Mouse (Mus musculus): ENCODE measurements around the gene Hps5.
A peak's percentile ranks its signal among the peaks of the same experiment; 100 is the strongest.

Hps5 gene

GRCm38 (mm10) chr7:46738561-46739460 lies 57.1 kb downstream of the Hps5 start:
- DNase-seq (ENCODE audit: low read depth), result no peak

GRCm38 (mm10) chr7:46734983-46735382 lies 60.9 kb downstream of the Hps5 start:
- no peak for DNase-seq (ENCODE audit: low read depth)

DNA sequence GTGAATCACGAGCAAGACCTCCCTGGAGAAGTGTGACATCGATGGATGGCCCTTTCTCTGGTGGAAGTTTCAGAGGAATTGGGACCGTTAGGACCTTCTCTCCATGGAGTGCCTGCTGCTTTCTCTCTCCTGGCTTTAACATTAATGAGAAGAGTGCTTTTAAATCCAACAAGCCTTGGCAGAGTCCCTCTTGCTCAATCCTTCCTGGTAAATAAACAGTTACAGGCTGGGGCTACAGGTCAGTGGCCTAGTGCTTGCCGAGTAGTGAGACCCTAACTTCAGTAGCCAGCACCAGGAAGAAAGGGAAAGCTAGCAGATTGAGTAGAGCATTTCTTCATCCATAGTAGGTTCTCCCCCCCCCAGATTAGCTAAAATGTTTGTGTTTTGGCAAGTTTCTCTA lies 63.4 kb downstream of the Hps5 start, which contains the start of gene Saa4:
Gene Saa4 (minus strand): TSS at position 146 of the 400 bp plus-strand sequence.
- DNase-seq (ENCODE audit: low read depth), result no peak

- no peak for DNase-seq (ENCODE audit: low read depth)
Measured at GRCm38 (mm10) chr7:46727584-46727983, 68.3 kb downstream of the Hps5 start.

GRCm38 (mm10) chr7:46724396-46724795 lies 71.5 kb downstream of the Hps5 start:
- DNase-seq (ENCODE audit: low read depth), result no peak

DNA sequence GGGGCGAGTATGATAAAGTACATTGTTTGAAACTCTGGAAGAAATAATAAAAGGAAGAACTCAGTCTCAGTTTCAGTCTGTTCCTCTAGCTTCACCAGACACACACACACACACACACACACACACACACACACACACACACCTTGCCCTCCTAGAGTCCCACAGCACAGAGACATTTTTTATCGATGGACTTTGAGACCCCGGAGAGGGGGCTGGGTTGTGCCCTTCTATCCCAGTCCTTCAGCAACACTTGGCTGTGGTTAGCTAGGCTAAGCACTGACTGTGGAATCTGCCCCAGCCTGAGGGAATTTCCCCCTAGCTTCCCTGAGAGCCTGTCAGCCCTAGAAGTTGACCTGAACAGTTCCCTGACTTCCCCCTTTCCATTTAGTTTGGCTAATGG lies 72.0 kb downstream of the Hps5 start:
- DNase-seq (ENCODE audit: low read depth), result no peak

DNA sequence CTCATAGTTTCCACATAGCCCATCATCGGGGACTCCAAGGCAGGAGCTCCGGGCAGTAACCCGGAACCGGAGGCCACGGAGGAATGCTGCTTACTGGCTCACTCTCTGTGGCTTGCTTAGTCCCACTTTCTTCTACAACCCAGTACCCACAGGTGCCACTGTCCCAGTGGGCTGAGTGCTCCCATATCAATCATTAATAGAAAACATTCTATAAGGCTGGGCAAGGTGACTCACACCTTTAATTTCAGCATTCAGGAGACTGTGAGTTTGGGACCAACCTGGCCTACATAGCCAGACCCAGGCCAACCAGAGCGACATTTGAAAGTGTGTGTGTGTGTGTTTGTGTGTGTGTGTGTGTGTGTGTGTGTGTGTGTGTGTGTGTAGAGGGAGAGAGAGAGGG lies 72.5 kb downstream of the Hps5 start:
- DNase-seq (ENCODE audit: low read depth), result no peak

DNA sequence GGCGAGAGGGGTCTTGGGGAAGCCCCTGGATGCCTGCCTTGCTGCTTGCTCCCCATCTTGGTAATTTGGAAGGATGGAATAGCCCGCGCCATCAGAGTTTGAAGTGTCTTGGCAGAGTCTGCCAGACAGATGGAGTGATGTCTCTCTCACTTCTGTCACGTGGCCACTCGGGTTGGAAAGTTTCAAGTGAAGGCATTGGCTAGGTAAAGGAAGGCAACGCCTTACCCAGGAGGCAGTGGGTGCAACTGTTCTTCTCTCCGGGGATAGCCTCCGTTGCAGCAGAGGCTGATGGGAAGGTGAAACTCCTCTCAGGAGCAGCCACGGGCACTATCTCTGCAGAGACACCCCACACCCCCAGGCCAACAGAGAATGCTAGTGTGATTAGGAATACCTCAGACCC lies 75.4 kb downstream of the Hps5 start:
- DNase-seq (ENCODE audit: low read depth), result no peak

DNA sequence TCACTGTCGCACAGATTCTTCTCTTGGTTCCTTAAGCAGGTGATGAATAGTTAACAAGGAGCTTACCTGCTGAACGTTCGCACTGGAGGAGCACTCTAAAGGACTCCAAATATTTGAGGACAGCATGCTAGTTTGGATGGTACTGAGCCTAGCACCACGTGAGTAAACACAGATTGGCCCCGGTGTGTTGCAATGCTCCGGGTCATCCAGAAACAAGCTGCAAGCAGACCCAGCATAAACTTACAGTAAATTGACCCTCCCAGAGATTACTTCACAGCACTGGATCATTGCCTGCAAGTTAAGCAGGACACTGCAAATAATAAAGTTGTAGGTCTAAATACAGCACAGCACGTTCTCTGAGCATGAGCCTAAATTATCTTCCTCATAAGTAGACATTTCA lies 76.3 kb downstream of the Hps5 start:
- peak; percentile 25 for DNase-seq (ENCODE audit: low read depth)

GRCm38 (mm10) chr7:46718591-46719270 lies 77.1 kb downstream of the Hps5 start:
- DNase-seq (ENCODE audit: low read depth), result no peak

- peak; percentile 12 for DNase-seq (ENCODE audit: low read depth)
Measured at GRCm38 (mm10) chr7:46716897-46717296, 79.0 kb downstream of the Hps5 start.

DNA sequence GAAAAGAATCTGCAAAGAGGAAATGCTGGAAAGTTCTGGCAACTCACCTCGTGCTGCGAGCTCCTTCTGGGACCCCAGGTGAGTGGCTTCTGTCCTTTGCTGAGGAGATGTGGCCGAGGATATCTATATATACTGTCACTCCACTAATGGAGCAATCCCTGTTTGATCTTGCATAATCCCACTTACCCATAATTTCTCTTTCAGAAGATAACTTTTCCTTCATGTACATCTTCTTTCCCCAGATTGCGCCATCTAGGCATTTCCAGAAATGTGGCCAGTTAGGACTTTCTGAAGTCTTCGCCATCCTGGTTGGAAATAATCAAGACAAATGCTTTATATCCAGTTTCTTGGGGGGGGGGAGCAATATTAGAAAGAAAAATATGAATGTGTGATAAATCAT lies 80.3 kb downstream of the Hps5 start, which contains the start of gene Saa3:
Gene Saa3 (minus strand): TSS at position 101 of the 400 bp plus-strand sequence.
- DNase-seq (ENCODE audit: low read depth), result no peak

GRCm38 (mm10) chr7:46714518-46714917 lies 81.3 kb downstream of the Hps5 start:
- DNase-seq (ENCODE audit: low read depth), result peak; percentile 69

DNA sequence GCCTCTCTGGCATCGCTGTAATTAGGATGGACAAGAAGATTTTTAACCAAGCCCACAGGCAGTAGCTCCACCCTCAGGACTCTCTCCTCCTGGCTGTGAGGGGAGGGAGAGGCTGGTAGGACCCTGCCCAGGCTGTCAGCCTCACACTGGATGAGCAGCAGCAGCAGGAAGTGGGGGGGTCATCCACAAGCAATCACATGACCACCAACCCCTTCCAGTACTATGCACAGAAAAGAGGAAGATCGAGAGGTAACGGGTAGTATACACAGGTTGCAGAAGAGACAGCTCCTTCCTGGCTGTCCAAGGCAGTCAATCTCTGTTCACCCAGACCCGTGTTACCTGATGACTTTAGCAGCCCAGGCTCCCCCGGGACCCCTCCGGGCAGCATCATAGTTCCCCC lies 83.6 kb downstream of the Hps5 start:
- DNase-seq (ENCODE audit: low read depth), result peak; percentile 75

All from 416B (cell line).